Mouse (Mus musculus) right cerebral cortex, postnatal 36 days (tissue): Measurements from ENCODE around the gene Olfr180.

ENCODE experiments used
- DNase-seq, 2 experiments: peaks; one replicate each; pipeline ENCODE4 v3.0.0; 2022; ENCODE audit warnings: low spot score in 2 of 2, mixed read lengths in 1 of 2

Gene Olfr180

GRCm38 (mm10) chr16:58929292-58929691 is at the start of gene Olfr180:
Gene Olfr180 (minus strand): TSS chr16:58929392.
- no peak for DNase-seq

- no peak for DNase-seq
Measured at GRCm38 (mm10) chr16:58928655-58929054, 537 bp downstream of the Olfr180 start, which contains the start of gene Olfr181. Gene Olfr181 (minus strand): TSS chr16:58928755.

- no peak for DNase-seq
Measured at GRCm38 (mm10) chr16:58891963-58892362, 37.2 kb downstream of the Olfr180 start, which contains the start of gene Olfr178. Gene Olfr178 (minus strand): TSS chr16:58892063.

GRCm38 (mm10) chr16:58884416-58884815 is 44.8 kb downstream of the Olfr180 start:
- DNase-seq, result no peak

- no peak for DNase-seq
Measured at GRCm38 (mm10) chr16:58874668-58875067, 54.5 kb downstream of the Olfr180 start, which contains the start of gene Olfr177. Gene Olfr177 (minus strand): TSS chr16:58874768.
